Mouse (Mus musculus) adrenal gland, adult 2 months (tissue): Measurements from ENCODE around the gene Axdnd1. TPM values are rescaled to one million over a fixed set of nuclear protein-coding genes. Genes with fewer than 3 reads are reported as not detected.
"Not testable (repeated sequence)": the region's sequence is repeated elsewhere in the genome, so short reads cannot be mapped to it uniquely, and the experiment has no call there.

Experiments used
- DNase-seq: peaks from one replicate; pipeline ENCODE4 v3.0.0; 2021
- polyA plus RNA-seq: library from polyadenylated mRNA; depleted of rRNA; stranded (reverse); fragments of >200 nt; gene quantifications from 2 replicates; pipeline ENCODE4 v1.2.3, GENCODE M21; 2012; rRNA removed
- total RNA-seq, 2 experiments: library from RNA; stranded (reverse); gene quantifications; 2 replicates each; pipeline ENCODE4 v1.2.3; 2021

Gene Axdnd1
- total and polyA plus RNA-seq, 3 experiments: 0.11 to 9.1 (median 1.7) TPM

GRCm38 (mm10) chr1:156323126-156323525, 97.8 kb downstream of the Axdnd1 start:
- DNase-seq: no peak

GRCm38 (mm10) chr1:156310630-156311029, 110.3 kb downstream of the Axdnd1 start, which contains the start of gene Nphs2:
TSS of gene Nphs2 (plus strand) at chr1:156310727.
- DNase-seq: peak; percentile 2

- no peak for DNase-seq
These were observed 112.4 kb downstream of the Axdnd1 start for GRCm38 (mm10) chr1:156308595-156308994.

GRCm38 (mm10) chr1:156302911-156303749, 117.8 kb downstream of the Axdnd1 start, which contains the start of gene Tdrd5:
TSS of gene Tdrd5 (minus strand) at chr1:156303664.
- DNase-seq: peak; percentile 14

- DNase-seq: no peak
These were observed 130.9 kb downstream of the Axdnd1 start for GRCm38 (mm10) chr1:156290016-156290415.

GRCm38 (mm10) chr1:156289222-156289587, 131.8 kb downstream of the Axdnd1 start:
- not testable (repeated sequence) for DNase-seq

GRCm38 (mm10) chr1:156288556-156289221, 132.3 kb downstream of the Axdnd1 start:
- no peak for DNase-seq

- DNase-seq: no peak
These were observed 135.4 kb downstream of the Axdnd1 start for GRCm38 (mm10) chr1:156285541-156285896.

- DNase-seq: no peak
These were observed 136.0 kb downstream of the Axdnd1 start for GRCm38 (mm10) chr1:156284851-156285540.

GRCm38 (mm10) chr1:156284207-156284606, 136.8 kb downstream of the Axdnd1 start:
- no peak for DNase-seq

GRCm38 (mm10) chr1:156280131-156280530, 140.8 kb downstream of the Axdnd1 start:
- DNase-seq: no peak

- no peak for DNase-seq
These were observed 147.3 kb downstream of the Axdnd1 start for GRCm38 (mm10) chr1:156273647-156274046.

Other genes starting within 250 kb of the Axdnd1 start
- gene Fam163a, start 216.1 kb downstream of the Axdnd1 start, total RNA-seq: 10 to 100 TPM in 1 of 2 experiments, 1 to 10 TPM in 1; 9.1 to 15.7 TPM
- gene Fam163a, start 216.1 kb downstream of the Axdnd1 start, polyA plus RNA-seq: 4.3 and 4.9 TPM in 2 replicates
- under 1 TPM in 1 of 2 experiments, not detected in 1; 0.72 TPM for gene Tdrd5, start 117.5 kb downstream of the Axdnd1 start, total RNA-seq
- not detected in 2 replicates for gene Tdrd5, start 117.5 kb downstream of the Axdnd1 start, polyA plus RNA-seq
- not detected for gene Nphs2, start 110.4 kb downstream of the Axdnd1 start, total RNA-seq
- 0.03 and 0.12 TPM in 2 replicates for gene Nphs2, start 110.4 kb downstream of the Axdnd1 start, polyA plus RNA-seq
- gene Gm2000, start 55.1 kb downstream of the Axdnd1 start, total RNA-seq: 100 to 1,000 TPM; 652 to 665 TPM
- 0.39 and 3.0 TPM in 2 replicates for gene Gm2000, start 55.1 kb downstream of the Axdnd1 start, polyA plus RNA-seq
- gene Soat1, start 53.2 kb upstream of the Axdnd1 start, total RNA-seq: 1,000 to 10,000 TPM; 1,258 to 1,398 TPM
- 116 and 185 TPM in 2 replicates for gene Soat1, start 53.2 kb upstream of the Axdnd1 start, polyA plus RNA-seq
- gene Gm10031, start 102.9 kb upstream of the Axdnd1 start, total RNA-seq: 10 to 100 TPM; 37.5 to 44.6 TPM
- 13.3 and 20.3 TPM in 2 replicates for gene Gm10031, start 102.9 kb upstream of the Axdnd1 start, polyA plus RNA-seq
- 10 to 100 TPM; 19.6 to 22.1 TPM for gene Abl2, start 137.6 kb upstream of the Axdnd1 start, total RNA-seq
- 4.6 and 6.1 TPM in 2 replicates for gene Abl2, start 137.6 kb upstream of the Axdnd1 start, polyA plus RNA-seq